Mouse (Mus musculus) liver, embryonic 14.5 days (tissue): ENCODE data around the gene Rnf5. TPM values are rescaled to one million over a fixed set of nuclear protein-coding genes. Genes with fewer than 3 reads are reported as not detected.

Experiments used
- ATAC-seq: fragments of 200-750 bp; cut with Nextera tagmentation; 2 replicates; pipeline ENCODE4 v1.8.0; 2017; ENCODE audit warnings: moderate number of reproducible peaks, mild to moderate bottlenecking, moderate library complexity; ENCODE audit not compliant: insufficient read depth
- DNase-seq, 3 experiments: peaks; one replicate each; pipeline ENCODE4 v3.0.0-alpha.2; 2012 to 2013; ENCODE audit warnings: low read depth in 3 of 3, low spot score in 3 of 3
- H3K27ac ChIP-seq: fragments of 300-500 bp; sonication (generic); 2 replicates; pipeline ENCODE4 v1.5.1; 2014; ENCODE audit warnings: moderate library complexity, mild to moderate bottlenecking, control low read depth, inconsistent platforms
- H3K27me3 ChIP-seq: fragments of 300-500 bp; sonication (generic); 2 replicates; pipeline ENCODE4 v1.6.1; 2014; ENCODE audit warnings: mild to moderate bottlenecking, low read length, moderate library complexity; ENCODE audit not compliant: control insufficient read depth, insufficient read depth
- H3K36me3 ChIP-seq: fragments of 300-500 bp; sonication (generic); replicated peaks from 2 replicates; pipeline ENCODE4 v1.6.1; 2014; ENCODE audit warnings: low read depth; ENCODE audit not compliant: control insufficient read depth, insufficient read depth
- H3K4me1 ChIP-seq, 2 experiments: fragments of 200-500 bp in 1 of 2; fragments of 300-500 bp in 1 of 2; sonication (generic) in 1 of 2; replicated peaks; 2 replicates each; pipeline ENCODE4 v1.6.1; 2012 to 2014; ENCODE audit warnings: antibody characterized with exemption in 1 of 2, inconsistent platforms in 1 of 2, low read length in 1 of 2; ENCODE audit not compliant: control insufficient read depth in 2 of 2, insufficient read depth in 2 of 2
- H3K4me2 ChIP-seq: fragments of 300-500 bp; sonication (generic); 2 replicates; pipeline ENCODE4 v1.6.1; 2014; ENCODE audit warnings: low read depth, mild to moderate bottlenecking, control low read depth, moderate library complexity
- H3K4me3 ChIP-seq, 2 experiments: fragments of 200-500 bp in 1 of 2; fragments of 300-500 bp in 1 of 2; sonication (generic) in 1 of 2; 2 replicates each; pipeline ENCODE4 v1.5.1; 2012 to 2014; ENCODE audit warnings: low read depth in 2 of 2, low read length in 2 of 2, mild to moderate bottlenecking in 2 of 2, control low read depth in 1 of 2, inconsistent platforms in 1 of 2, moderate library complexity in 1 of 2; ENCODE audit not compliant: insufficient read depth in 1 of 2
- H3K9ac ChIP-seq: fragments of 300-500 bp; sonication (generic); replicated peaks from 2 replicates; pipeline ENCODE4 v1.6.1; 2014; ENCODE audit warnings: mild to moderate bottlenecking, control low read depth, moderate library complexity
- H3K9me3 ChIP-seq: fragments of 300-500 bp; sonication (generic); 2 replicates; pipeline ENCODE4 v1.6.1; 2016; ENCODE audit warnings: low read length, mixed read lengths; ENCODE audit not compliant: control insufficient read depth
- CTCF ChIP-seq: IDR thresholded peaks from 2 replicates; pipeline ENCODE4 v1.5.1; 2016; ENCODE audit warnings: antibody characterized with exemption, low read depth, control low read depth
- EP300 ChIP-seq: IDR thresholded peaks from 2 replicates; pipeline ENCODE4 v1.6.1; 2016; ENCODE audit warnings: antibody characterized with exemption, low read depth
- WGBS: fragments of 180-500 bp; shearing (Covaris S2); extraction: QIAGEN DNeasy Blood & Tissue Kit; methylation state at CpG from one replicate; pipeline ENCODE4 v1.1.7; 2014; ENCODE audit not compliant: insufficient replicate concordance; 5-methylcytosine and 5-hydroxymethylcytosine counted together
- polyA plus RNA-seq, 2 experiments: library from polyadenylated mRNA; depleted of rRNA in 1 of 2; stranded (reverse) in 1 of 2; unstranded in 1 of 2; fragments of >200 nt; fragmentation: Nextera tagmentation in 1 of 2; extraction: Ambion mirVana in 1 of 2; gene quantifications; 2 replicates each; pipeline versions ENCODE4 v1.2.1 to v1.2.3; 2012 to 2014

Gene Rnf5
- polyA plus RNA-seq, 2 experiments, result 51.5 to 59.6 TPM

GRCm38 (mm10) chr17:34631647-34632046 is 28.2 kb upstream of the Rnf5 start:
- Histone ChIP-seq H3K27ac (no peak overlapping the region), H3K4me2 (peak overlapping the region; percentile 60), H3K4me1 (peaks cover 0 to 4% of the 10 kb centered on the region in 2 experiments; a peak in 2 of 4 replicates), H3K9me3 (no peaks in the 10 kb centered on the region), H3K4me3 (peak overlapping the region in 1 of 2 experiments; percentile 32; a peak in 2 of 4 replicates), H3K9ac (no peak overlapping the region), H3K27me3 (peaks cover 51% of the 10 kb centered on the region), H3K36me3 (no peaks in the 10 kb centered on the region)
- no peak for DNase-seq
- WGBS, result 14% methylated on average over 11 of the region's 12 CpGs
- ATAC-seq, result no peak
- TF ChIP-seq EP300 (no peak), CTCF (no peak)

GRCm38 (mm10) chr17:34630761-34631301 is 27.3 kb upstream of the Rnf5 start:
- TF ChIP-seq CTCF, result no peak
- TF ChIP-seq EP300, result no peak
- Histone ChIP-seq H3K9me3 (no peaks in the 10 kb centered on the region), H3K9ac (no peak overlapping the region), H3K4me2 (peak overlapping the region; percentile 30), H3K27me3 (peaks cover 51% of the 10 kb centered on the region), H3K4me3 (peak overlapping the region in 1 of 2 experiments; percentile 1; a peak in 1 of 4 replicates), H3K36me3 (no peaks in the 10 kb centered on the region), H3K4me1 (peaks cover 4 to 5% of the 10 kb centered on the region in 2 experiments; a peak in 3 of 4 replicates), H3K27ac (no peak overlapping the region)
- DNase-seq, result no peak
- WGBS, result 1% methylated on average over 48 of the region's 48 CpGs
- no peak for ATAC-seq

- H3K27me3 ChIP-seq, result peaks cover 51% of the 10 kb centered on the region
- DNase-seq (no peak), ATAC-seq (no peak)
- TF ChIP-seq CTCF, result no peak
- TF ChIP-seq EP300, result no peak
- WGBS, result 11% methylated on average over 12 of the region's 12 CpGs
- no peaks in the 10 kb centered on the region for H3K36me3 ChIP-seq
- H3K4me2 ChIP-seq, result no peak overlapping the region
- peaks cover 4 to 5% of the 10 kb centered on the region in 2 experiments; a peak in 3 of 4 replicates for H3K4me1 ChIP-seq
- H3K9me3 ChIP-seq, result no peaks in the 10 kb centered on the region
- H3K4me3 ChIP-seq, result no peak overlapping the region
- no peak overlapping the region for H3K9ac ChIP-seq
- no peak overlapping the region for H3K27ac ChIP-seq
These were observed 26.5 kb upstream of the Rnf5 start for GRCm38 (mm10) chr17:34629796-34630603.

- H3K4me3 ChIP-seq, result peak within 1 kb of the TSS in 1 of 2 experiments; percentile 74; a peak in 1 of 4 replicates
- no peaks in the 10 kb centered on the region for H3K9me3 ChIP-seq
- H3K27me3 ChIP-seq, result peaks cover 51% of the 10 kb centered on the region
- no peak for ATAC-seq
- TF ChIP-seq EP300, result no peak
- TF ChIP-seq CTCF, result no peak
- no peaks in the 10 kb centered on the region for H3K36me3 ChIP-seq
- H3K9ac ChIP-seq, result no peak within 1 kb of the TSS
- no peak for DNase-seq
- peaks cover 4 to 5% of the 10 kb centered on the region in 2 experiments; a peak in 3 of 4 replicates for H3K4me1 ChIP-seq
- H3K27ac ChIP-seq, result no peak within 1 kb of the TSS
- WGBS, result 9% methylated on average over 16 of the region's 16 CpGs
- peak within 1 kb of the TSS; percentile 88; the same call in 1 of the 2 replicates for H3K4me2 ChIP-seq
These were observed 25.8 kb upstream of the Rnf5 start, which contains the start of gene Prrt1 for GRCm38 (mm10) chr17:34629221-34629751. TSS of gene Prrt1 (plus strand) at chr17:34629533.

- peaks cover 4 to 5% of the 10 kb centered on the region in 2 experiments; a peak in 3 of 4 replicates for H3K4me1 ChIP-seq
- ATAC-seq (no peak), DNase-seq (no peak)
- no peak overlapping the region for H3K9ac ChIP-seq
- peak overlapping the region; percentile 88; the same call in 1 of the 2 replicates for H3K4me2 ChIP-seq
- H3K27ac ChIP-seq, result no peak overlapping the region
- no peak for TF ChIP-seq CTCF
- no peak for TF ChIP-seq EP300
- H3K36me3 ChIP-seq, result no peaks in the 10 kb centered on the region
- H3K9me3 ChIP-seq, result no peaks in the 10 kb centered on the region
- peaks cover 51% of the 10 kb centered on the region for H3K27me3 ChIP-seq
- H3K4me3 ChIP-seq, result no peak overlapping the region
- WGBS, result 46% methylated on average over 5 of the region's 5 CpGs
These were observed 25.1 kb upstream of the Rnf5 start for GRCm38 (mm10) chr17:34628644-34628967.
